In the genomic region with DNA sequence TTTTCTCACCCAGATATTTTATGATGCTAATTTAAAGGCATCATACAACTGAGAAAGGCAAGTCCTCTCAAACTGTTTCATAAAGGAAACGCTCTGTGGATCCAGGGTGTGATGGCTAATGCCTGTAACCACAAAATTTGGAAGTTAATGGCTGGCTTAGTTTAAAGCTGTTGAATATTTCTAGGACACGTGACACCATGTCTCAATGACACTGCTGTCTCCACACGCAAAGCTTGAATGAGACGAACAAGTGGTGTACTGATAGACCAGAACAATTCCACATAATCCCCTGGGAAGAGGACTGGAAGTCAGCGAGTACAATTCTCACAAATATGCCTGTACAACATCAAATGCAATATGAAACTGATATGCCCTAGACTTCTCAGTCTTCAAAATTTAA, we compare ENCODE assay signal across 16 mouse cellular contexts.
"Had no signal": no experiment of that assay in that cellular context is flagged by ENCODE, and none has a peak within 500 bp of the region (broad histone marks: within the 10 kb centered on the region; RNA-seq: fewer than 3 reads in every experiment).

No protein-coding gene starts in this region.

- H3K4me3 ChIP-seq: lung, embryonic 15.5 days; megakaryocyte, embryonic 14.5 days; midbrain, embryonic 13.5 days; midbrain, embryonic 15.5 days; neural tube, embryonic 12.5 days; stomach, embryonic 15.5 days had no signal

- H3K4me2 ChIP-seq: lung, embryonic 15.5 days; midbrain, embryonic 11.5 days; midbrain, embryonic 13.5 days; midbrain, embryonic 15.5 days; neural tube, embryonic 12.5 days; stomach, embryonic 15.5 days had no signal

- DNase-seq: lung, adult 2 months; lung, postnatal 14 days; right cerebral cortex, postnatal 14 days; thymus, adult 2 months; thymus, postnatal 14 days; thymus, postnatal 36 days had no signal

- H3K27me3 ChIP-seq: lung, embryonic 15.5 days; megakaryocyte, embryonic 14.5 days; midbrain, embryonic 13.5 days; midbrain, embryonic 15.5 days; neural tube, embryonic 12.5 days; stomach, embryonic 15.5 days had no signal

- H3K4me1 ChIP-seq: lung, embryonic 15.5 days; midbrain, embryonic 13.5 days; midbrain, embryonic 15.5 days; neural tube, embryonic 12.5 days; stomach, embryonic 15.5 days had no signal

- H3K9me3 ChIP-seq: lung, embryonic 15.5 days; megakaryocyte, embryonic 14.5 days; midbrain, embryonic 13.5 days; midbrain, embryonic 15.5 days; neural tube, embryonic 12.5 days; stomach, embryonic 15.5 days had no signal

- ATAC-seq: lung, postnatal 0 days; midbrain, embryonic 13.5 days; midbrain, embryonic 15.5 days had no signal

- H3K27ac ChIP-seq: lung, embryonic 15.5 days; macrophage; midbrain, embryonic 13.5 days; midbrain, embryonic 15.5 days; neural tube, embryonic 12.5 days; stomach, embryonic 15.5 days; stomach, postnatal 0 days had no signal

- H3K9ac ChIP-seq: lung, embryonic 15.5 days; midbrain, embryonic 13.5 days; midbrain, embryonic 15.5 days; neural tube, embryonic 12.5 days; stomach, embryonic 15.5 days had no signal

- H3K36me3 ChIP-seq: lung, embryonic 15.5 days; midbrain, embryonic 13.5 days; midbrain, embryonic 15.5 days; neural tube, embryonic 12.5 days; stomach, embryonic 15.5 days had no signal
